Mouse (Mus musculus) forebrain, embryonic 14.5 days (tissue): Measurements from ENCODE around the gene Sptbn4. TPM values are rescaled to one million over a fixed set of nuclear protein-coding genes. Genes with fewer than 3 reads are reported as not detected.

Source experiments
- ATAC-seq: fragments of 200-750 bp; cut with Nextera tagmentation; 2 replicates; pipeline ENCODE4 v1.8.0; 2017; ENCODE audit warnings: mild to moderate bottlenecking, moderate library complexity
- DNase-seq: peaks from one replicate; pipeline ENCODE4 v3.0.0-alpha.2; 2015; ENCODE audit warnings: low spot score
- H3K27ac ChIP-seq: fragments of 300-500 bp; sonication (generic); 2 replicates; pipeline ENCODE4 v1.5.1; 2014; ENCODE audit warnings: low read depth, mild to moderate bottlenecking, control low read depth, low read length, moderate library complexity
- H3K27me3 ChIP-seq: fragments of 300-500 bp; sonication (generic); replicated peaks from 2 replicates; pipeline ENCODE4 v1.6.1; 2014; ENCODE audit warnings: low read length, control low read depth, mixed read lengths; ENCODE audit not compliant: control insufficient read depth, insufficient read depth
- H3K36me3 ChIP-seq: fragments of 300-500 bp; sonication (generic); 2 replicates; pipeline ENCODE4 v1.6.1; 2014; ENCODE audit warnings: low read length, control low read depth; ENCODE audit not compliant: control insufficient read depth, insufficient read depth
- H3K4me1 ChIP-seq: fragments of 300-500 bp; sonication (generic); 2 replicates; pipeline ENCODE4 v1.6.1; 2014; ENCODE audit warnings: antibody characterized with exemption, low read length, control low read depth; ENCODE audit not compliant: control insufficient read depth, insufficient read depth
- H3K4me2 ChIP-seq: fragments of 300-500 bp; sonication (generic); 2 replicates; pipeline ENCODE4 v1.6.1; 2014; ENCODE audit warnings: mild to moderate bottlenecking, control low read depth, low read length
- H3K4me3 ChIP-seq: fragments of 300-500 bp; sonication (generic); 2 replicates; pipeline ENCODE4 v1.5.1; 2014; ENCODE audit warnings: low read depth, low read length, control low read depth
- H3K9ac ChIP-seq: fragments of 300-500 bp; sonication (generic); 2 replicates; pipeline ENCODE4 v1.6.1; 2014; ENCODE audit warnings: mild to moderate bottlenecking, low read length, control low read depth, moderate library complexity
- H3K9me3 ChIP-seq: fragments of 300-500 bp; sonication (generic); replicated peaks from 2 replicates; pipeline ENCODE4 v1.6.1; 2016; ENCODE audit warnings: low read length, control low read depth, mixed read lengths; ENCODE audit not compliant: control insufficient read depth
- WGBS: fragments of 180-500 bp; shearing (Covaris S2); extraction: QIAGEN DNeasy Blood & Tissue Kit; methylation state at CpG from one replicate; pipeline ENCODE4 v1.1.7; 2014; 5-methylcytosine and 5-hydroxymethylcytosine counted together
- polyA plus RNA-seq: library from polyadenylated mRNA; unstranded; fragments of >200 nt; fragmentation: Nextera tagmentation; extraction: Ambion mirVana; gene quantifications from 2 replicates; pipeline ENCODE4 v1.2.1, GENCODE M21; 2014

The Sptbn4 gene
- polyA plus RNA-seq, 1 experiment from 2014 or later, result 1.7 TPM

DNA sequence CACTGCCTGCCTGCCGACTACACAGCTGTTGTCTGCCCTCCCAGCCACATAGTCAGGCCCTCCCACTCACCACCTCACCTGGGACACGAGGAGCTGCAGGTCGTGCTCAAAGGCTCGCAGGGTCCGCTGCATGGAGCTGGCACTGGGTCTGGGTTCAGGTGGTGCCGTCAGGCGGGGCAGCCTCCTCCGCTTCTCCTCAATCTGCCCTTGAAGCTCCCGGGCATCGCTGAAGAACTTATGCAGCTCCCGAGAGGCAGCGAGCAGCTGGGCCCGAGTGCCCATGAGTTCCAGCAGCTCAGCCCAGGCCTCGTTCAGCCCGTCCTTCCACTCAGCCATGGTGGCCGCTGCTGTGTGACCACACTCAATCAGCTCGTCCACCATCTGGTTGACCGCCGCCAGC, 78.4 kb downstream of the Sptbn4 start:
- Histone ChIP-seq H3K4me1 (no peaks in the 10 kb centered on the region), H3K27ac (no peak overlapping the region), H3K9ac (no peak overlapping the region), H3K9me3 (0 out of 2 replicates have a peak, but pooled peaks cover 3% of the 10 kb centered on the region), H3K4me2 (no peak overlapping the region), H3K36me3 (0 out of 2 replicates have a peak, but pooled peaks cover 4% of the 10 kb centered on the region), H3K27me3 (peaks cover 97% of the 10 kb centered on the region), H3K4me3 (no peak overlapping the region)
- no peak for DNase-seq
- 86% methylated on average over 19 of the region's 19 CpGs for WGBS
- ATAC-seq, result no peak

- 15% methylated on average over 11 of the region's 11 CpGs for WGBS
- Histone ChIP-seq H3K27ac (no peak overlapping the region), H3K4me3 (no peak overlapping the region), H3K9me3 (0 out of 2 replicates have a peak, but pooled peaks cover 3% of the 10 kb centered on the region), H3K4me2 (no peak overlapping the region), H3K27me3 (peaks cover 94% of the 10 kb centered on the region), H3K36me3 (0 out of 2 replicates have a peak, but pooled peaks cover 4% of the 10 kb centered on the region), H3K4me1 (no peaks in the 10 kb centered on the region), H3K9ac (no peak overlapping the region)
- ATAC-seq (no peak), DNase-seq (no peak)
These were observed 79.5 kb downstream of the Sptbn4 start for GRCm38 (mm10) chr7:27367976-27368375.

DNA sequence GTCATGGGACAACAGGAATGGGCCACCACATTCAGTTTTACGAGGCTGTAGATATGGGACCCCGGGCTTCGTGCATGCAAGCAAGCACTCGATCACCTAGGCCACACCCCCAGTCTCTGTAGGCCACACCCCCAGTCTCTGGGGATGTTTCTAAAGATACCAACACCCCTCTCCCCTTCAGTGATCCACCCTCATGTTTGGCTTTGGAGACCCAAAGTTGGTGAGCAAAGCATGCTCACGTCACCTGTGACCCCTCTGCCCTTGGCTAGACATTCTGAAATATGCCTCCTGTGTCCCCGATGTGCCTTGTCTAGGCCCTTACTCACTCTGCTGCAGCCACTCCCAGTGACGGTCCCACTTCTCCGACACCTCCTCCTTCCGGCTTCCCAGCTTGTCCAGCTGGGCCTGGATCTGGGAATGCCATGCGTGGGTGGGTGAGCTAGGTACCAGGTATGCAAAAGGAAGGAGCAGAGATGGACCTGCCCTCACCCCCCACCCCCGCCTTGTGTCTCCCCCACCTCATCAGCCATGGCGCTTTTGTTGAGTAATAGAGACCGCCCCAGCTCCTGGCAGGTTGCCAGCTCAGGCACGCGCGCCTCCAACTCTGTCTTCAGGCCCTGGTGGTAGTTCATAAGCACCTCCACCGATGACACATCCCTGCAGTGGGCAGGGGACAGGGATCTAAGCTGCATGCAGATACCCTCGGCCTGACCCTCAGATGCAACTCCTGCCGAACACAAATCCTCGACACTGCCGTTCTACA, 81.2 kb downstream of the Sptbn4 start:
- Histone ChIP-seq H3K4me1 (no peaks in the 10 kb centered on the region), H3K27me3 (peaks cover 77% of the 10 kb centered on the region), H3K9me3 (0 out of 2 replicates have a peak, but pooled peaks cover 3% of the 10 kb centered on the region), H3K9ac (no peak overlapping the region), H3K4me3 (no peak overlapping the region), H3K27ac (no peak overlapping the region), H3K36me3 (0 out of 2 replicates have a peak, but pooled peaks cover 4% of the 10 kb centered on the region), H3K4me2 (no peak overlapping the region)
- DNase-seq (no peak), ATAC-seq (no peak)
- WGBS, result 30% methylated on average over 21 of the region's 21 CpGs

- no peak for DNase-seq
- no peak overlapping the region for H3K4me2 ChIP-seq
- WGBS, result 3% methylated on average over 29 of the region's 29 CpGs
- no peaks in the 10 kb centered on the region for H3K4me1 ChIP-seq
- no peak overlapping the region for H3K27ac ChIP-seq
- peaks cover 60% of the 10 kb centered on the region for H3K27me3 ChIP-seq
- no peaks in the 10 kb centered on the region for H3K36me3 ChIP-seq
- no peak overlapping the region for H3K4me3 ChIP-seq
- no peaks in the 10 kb centered on the region for H3K9me3 ChIP-seq
- no peak for ATAC-seq
- H3K9ac ChIP-seq, result no peak overlapping the region
These were observed 83.1 kb downstream of the Sptbn4 start for GRCm38 (mm10) chr7:27364379-27364778.

- Histone ChIP-seq H3K4me1 (peaks cover 2% of the 10 kb centered on the region; the same call in 1 of the 2 replicates), H3K9ac (peak overlapping the region; percentile 64), H3K9me3 (no peaks in the 10 kb centered on the region), H3K4me2 (peak overlapping the region; percentile 64), H3K27ac (no peak overlapping the region), H3K36me3 (no peaks in the 10 kb centered on the region), H3K27me3 (peaks cover 50% of the 10 kb centered on the region), H3K4me3 (peak overlapping the region; percentile 48)
- peak; percentile 100 for DNase-seq
- WGBS, result under 1% methylated on average over 52 of the region's 52 CpGs
- peak; percentile 97 for ATAC-seq
These were observed 86.1 kb downstream of the Sptbn4 start for GRCm38 (mm10) chr7:27361283-27361946.

- 54% methylated on average over 6 of the region's 6 CpGs for whole genome bisulfite sequencing
- H3K4me3 ChIP-seq, result 0 out of 2 replicates have a peak overlapping the region, but pooled peaks have one; percentile 48
These were observed 86.7 kb downstream of the Sptbn4 start for GRCm38 (mm10) chr7:27360749-27361148.

DNA sequence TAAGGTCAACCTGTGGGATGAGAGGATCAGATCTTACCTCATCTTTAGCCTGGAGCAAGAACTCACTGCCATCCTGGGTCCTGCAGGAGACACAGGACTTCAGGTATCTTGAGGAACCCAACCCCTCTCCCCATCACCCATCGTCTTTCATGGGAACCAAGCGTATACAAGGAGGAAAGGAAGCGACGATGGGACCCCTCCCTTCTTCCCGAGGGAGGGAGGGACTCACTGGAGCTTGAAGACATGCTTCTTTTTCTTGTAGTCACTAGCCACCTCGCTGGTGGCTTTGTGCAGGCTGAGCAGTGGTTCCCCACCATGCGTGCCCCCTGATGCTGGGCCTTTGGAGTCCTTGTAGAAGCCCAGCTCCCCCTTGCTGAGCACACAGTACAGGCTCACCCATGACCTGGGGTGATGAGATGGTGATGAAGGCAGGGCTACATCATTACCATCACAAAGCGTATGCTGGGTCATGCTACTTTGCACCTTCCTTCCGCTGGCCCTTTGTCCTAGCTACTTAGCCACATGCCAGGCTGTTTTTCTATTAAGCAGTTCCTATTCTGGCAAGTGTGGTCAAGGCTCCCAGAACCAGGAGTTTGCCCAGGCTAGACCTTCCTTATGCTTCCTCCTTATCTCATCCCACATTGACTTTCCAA, 87.7 kb downstream of the Sptbn4 start:
- Histone ChIP-seq H3K9me3 (no peaks in the 10 kb centered on the region), H3K4me1 (peaks cover 9% of the 10 kb centered on the region), H3K9ac (no peak overlapping the region), H3K27ac (no peak overlapping the region), H3K4me3 (no peak overlapping the region), H3K27me3 (peaks cover 36% of the 10 kb centered on the region), H3K36me3 (no peaks in the 10 kb centered on the region), H3K4me2 (no peak overlapping the region)
- DNase-seq (no peak), ATAC-seq (no peak)
- WGBS, result 87% methylated on average over 9 of the region's 9 CpGs

More at GRCm38 (mm10) chr7:27360749-27361148, 86.7 kb downstream of the Sptbn4 start:
- Histone ChIP-seq H3K4me1 (peaks cover 6% of the 10 kb centered on the region; the same call in 1 of the 2 replicates), H3K9me3 (no peaks in the 10 kb centered on the region), H3K4me2 (peak overlapping the region; percentile 64), H3K27me3 (peaks cover 45% of the 10 kb centered on the region), H3K36me3 (no peaks in the 10 kb centered on the region), H3K9ac (no peak overlapping the region), H3K27ac (no peak overlapping the region)
- ATAC-seq (no peak), DNase-seq (no peak)

DNA sequence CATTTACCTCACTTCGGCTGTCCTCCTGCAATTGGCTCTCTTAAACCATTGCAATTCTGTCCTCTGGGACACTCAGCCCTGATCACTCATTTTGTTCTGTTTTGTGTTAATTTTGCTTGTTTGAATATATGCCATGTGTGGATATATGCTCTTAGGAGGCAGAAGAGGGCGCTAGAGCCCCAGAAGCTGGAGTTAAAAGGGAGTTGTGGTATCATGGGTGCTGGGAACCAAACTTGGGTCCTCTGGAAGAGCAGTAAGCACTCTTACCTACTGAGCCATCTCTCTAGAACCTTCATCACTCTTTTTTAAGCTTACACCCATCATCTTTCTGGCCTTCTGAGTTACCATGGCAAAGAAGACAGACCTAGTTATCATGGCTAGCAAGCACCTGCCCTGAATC, 88.3 kb downstream of the Sptbn4 start:
- Histone ChIP-seq H3K27ac (no peak overlapping the region), H3K4me1 (peaks cover 16% of the 10 kb centered on the region), H3K27me3 (peaks cover 29% of the 10 kb centered on the region), H3K9me3 (no peaks in the 10 kb centered on the region), H3K4me3 (no peak overlapping the region), H3K36me3 (no peaks in the 10 kb centered on the region), H3K9ac (no peak overlapping the region), H3K4me2 (no peak overlapping the region)
- DNase-seq, result no peak
- WGBS, result 66% methylated on average over 2 of the region's 2 CpGs
- ATAC-seq, result no peak
